Mouse (Mus musculus) stomach, embryonic 16.5 days (tissue): ENCODE results near the gene Ddx47. TPM values are rescaled to one million over a fixed set of nuclear protein-coding genes. Genes with fewer than 3 reads are reported as not detected.

Experiments
- ATAC-seq: fragments of 200-750 bp; cut with Nextera tagmentation; 2 replicates; pipeline ENCODE4 v1.8.0; 2017; ENCODE audit warnings: moderate number of reproducible peaks, moderate TSS enrichment; ENCODE audit not compliant: insufficient read depth, low FRiP score
- H3K27ac ChIP-seq: fragments of 300-500 bp; sonication (generic); 2 replicates; pipeline ENCODE4 v1.5.1; 2014; ENCODE audit warnings: low read length
- H3K27me3 ChIP-seq: fragments of 300-500 bp; sonication (generic); 2 replicates; pipeline ENCODE4 v1.6.1; 2014; ENCODE audit warnings: low read length, control low read depth, mixed read lengths; ENCODE audit not compliant: control insufficient read depth, insufficient read depth
- H3K36me3 ChIP-seq: fragments of 300-500 bp; sonication (generic); 2 replicates; pipeline ENCODE4 v1.6.1; 2014; ENCODE audit warnings: low read length; ENCODE audit not compliant: control insufficient read depth, insufficient read depth
- H3K4me1 ChIP-seq: fragments of 300-500 bp; sonication (generic); 2 replicates; pipeline ENCODE4 v1.6.1; 2014; ENCODE audit warnings: low read length, control low read depth, mixed read lengths; ENCODE audit not compliant: control insufficient read depth, insufficient read depth
- H3K4me2 ChIP-seq: fragments of 300-500 bp; sonication (generic); 2 replicates; pipeline ENCODE4 v1.6.1; 2014; ENCODE audit warnings: low read depth, low read length, mixed read lengths
- H3K4me3 ChIP-seq: fragments of 300-500 bp; sonication (generic); replicated peaks from 2 replicates; pipeline ENCODE4 v1.5.1; 2014; ENCODE audit warnings: mild to moderate bottlenecking, low read length
- H3K9ac ChIP-seq: fragments of 300-500 bp; sonication (generic); 2 replicates; pipeline ENCODE4 v1.6.1; 2014; ENCODE audit warnings: low read length
- H3K9me3 ChIP-seq: fragments of 300-500 bp; sonication (generic); replicated peaks from 2 replicates; pipeline ENCODE4 v1.6.1; 2016; ENCODE audit warnings: low read length, control low read depth; ENCODE audit not compliant: control insufficient read depth
- WGBS: fragments of 180-500 bp; shearing (Covaris S2); extraction: QIAGEN DNeasy Blood & Tissue Kit; methylation state at CpG from one replicate; pipeline ENCODE4 v1.1.7; 2014; 5-methylcytosine and 5-hydroxymethylcytosine counted together
- polyA plus RNA-seq: library from polyadenylated mRNA; unstranded; fragments of >200 nt; fragmentation: Nextera tagmentation; extraction: Ambion mirVana; gene quantifications from 2 replicates; pipeline ENCODE4 v1.2.1, GENCODE M21; 2015

Gene Ddx47
- polyA plus RNA-seq, 1 experiment from 2014 or later, result 104 TPM

DNA sequence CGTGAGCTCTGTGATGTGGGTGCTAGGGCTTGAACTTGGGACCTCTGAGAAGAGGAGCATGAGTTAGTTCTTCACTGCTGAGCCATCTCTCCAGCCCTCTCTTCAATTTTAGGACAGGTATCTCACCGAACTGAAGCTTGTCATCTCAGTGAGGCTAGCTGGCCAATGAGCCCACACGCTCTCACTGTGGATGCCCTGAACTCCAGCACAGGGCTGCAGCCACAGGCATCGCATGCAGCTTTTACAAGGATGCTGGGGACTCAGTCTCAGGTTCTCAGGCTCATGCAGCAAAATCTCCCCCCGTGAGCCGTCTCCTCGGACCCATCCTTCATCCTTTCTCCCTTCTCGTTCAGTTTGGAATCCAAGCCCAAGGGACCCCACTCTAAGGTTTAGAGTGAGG is 13.3 kb upstream of the Ddx47 start:
- no peaks in the 10 kb centered on the region for H3K27me3 ChIP-seq
- no peaks in the 10 kb centered on the region for H3K4me1 ChIP-seq
- 76% methylated on average over 8 of the region's 8 CpGs for WGBS
- H3K4me2 ChIP-seq, result no peak overlapping the region
- no peaks in the 10 kb centered on the region for H3K36me3 ChIP-seq
- no peak overlapping the region for H3K4me3 ChIP-seq
- ATAC-seq, result no peak
- no peaks in the 10 kb centered on the region for H3K9me3 ChIP-seq
- no peak overlapping the region for H3K27ac ChIP-seq
- no peak overlapping the region for H3K9ac ChIP-seq

DNA sequence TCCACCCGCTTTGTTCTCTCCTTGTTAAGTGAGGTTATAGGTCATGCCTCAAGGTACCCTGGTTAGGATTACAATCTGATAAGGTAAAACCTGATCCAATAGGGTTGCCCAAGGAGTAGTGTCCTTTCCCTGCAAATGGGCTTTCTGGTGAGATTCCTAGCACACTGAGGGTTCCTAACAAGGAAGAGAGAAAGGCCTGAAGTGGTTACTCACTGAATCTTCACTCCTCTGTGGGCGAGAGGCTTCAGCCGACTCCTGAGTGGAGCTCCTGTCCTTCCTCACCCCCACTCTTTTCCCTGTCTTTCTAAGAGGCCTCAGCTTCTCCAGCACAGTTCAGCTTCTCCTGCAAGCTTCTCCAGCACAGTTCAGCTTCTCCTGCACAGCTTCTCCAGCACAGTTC is 12.6 kb upstream of the Ddx47 start:
- H3K36me3 ChIP-seq, result no peaks in the 10 kb centered on the region
- H3K4me2 ChIP-seq, result no peak overlapping the region
- no peaks in the 10 kb centered on the region for H3K4me1 ChIP-seq
- 58% methylated on average over 3 of the region's 3 CpGs for WGBS
- H3K27me3 ChIP-seq, result no peaks in the 10 kb centered on the region
- H3K9me3 ChIP-seq, result no peaks in the 10 kb centered on the region
- H3K27ac ChIP-seq, result no peak overlapping the region
- no peak overlapping the region for H3K9ac ChIP-seq
- no peak overlapping the region for H3K4me3 ChIP-seq
- no peak for ATAC-seq

DNA sequence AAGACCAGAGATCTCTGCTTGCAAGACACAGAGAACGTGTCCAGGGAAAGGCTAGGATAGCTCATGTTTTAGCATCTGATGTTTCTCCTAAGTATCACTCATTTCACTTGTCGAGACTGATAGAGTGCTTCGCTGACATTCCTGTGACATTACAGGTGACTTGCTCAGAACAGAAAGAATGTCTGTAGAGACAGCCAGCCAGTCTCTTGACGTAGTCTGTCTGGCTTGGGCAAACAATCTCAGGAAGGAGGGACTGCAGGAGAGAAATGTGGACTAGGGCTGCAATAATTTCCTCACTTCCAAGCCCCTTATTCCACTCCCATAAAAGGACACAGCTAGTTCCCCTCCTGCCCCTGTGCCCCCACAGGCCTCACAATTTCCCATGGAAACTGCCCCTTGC is 11.1 kb upstream of the Ddx47 start:
- Histone ChIP-seq H3K4me3 (no peak overlapping the region), H3K9me3 (no peaks in the 10 kb centered on the region), H3K27ac (no peak overlapping the region), H3K27me3 (no peaks in the 10 kb centered on the region), H3K36me3 (no peaks in the 10 kb centered on the region), H3K4me1 (no peaks in the 10 kb centered on the region), H3K4me2 (no peak overlapping the region), H3K9ac (no peak overlapping the region)
- ATAC-seq, result no peak
- WGBS, result 52% methylated on average over 4 of the region's 4 CpGs

DNA sequence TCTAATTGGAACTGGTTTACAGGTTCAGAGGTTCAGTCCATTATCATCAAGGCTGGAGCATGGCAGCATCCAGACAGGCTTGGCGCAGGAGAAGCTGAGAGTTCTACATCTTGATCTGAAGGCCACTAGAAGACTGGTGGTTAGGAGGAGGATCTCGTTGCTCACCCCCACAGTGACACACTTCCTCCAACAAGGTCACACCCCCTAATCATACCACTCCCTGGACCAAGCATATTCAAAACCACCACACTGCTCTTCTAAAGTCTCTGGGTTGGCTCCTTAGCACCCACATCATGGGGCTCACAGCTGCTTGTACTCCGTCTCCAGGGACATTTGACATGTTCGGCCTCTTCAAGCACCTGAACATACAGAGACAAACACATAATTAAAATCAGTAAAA is 9.4 kb upstream of the Ddx47 start:
- H3K9me3 ChIP-seq, result no peaks in the 10 kb centered on the region
- no peak overlapping the region for H3K4me3 ChIP-seq
- H3K36me3 ChIP-seq, result no peaks in the 10 kb centered on the region
- H3K9ac ChIP-seq, result no peak overlapping the region
- WGBS, result 85% methylated on average over 4 of the region's 4 CpGs
- no peaks in the 10 kb centered on the region for H3K4me1 ChIP-seq
- H3K27me3 ChIP-seq, result no peaks in the 10 kb centered on the region
- no peak overlapping the region for H3K27ac ChIP-seq
- no peak overlapping the region for H3K4me2 ChIP-seq
- no peak for ATAC-seq

DNA sequence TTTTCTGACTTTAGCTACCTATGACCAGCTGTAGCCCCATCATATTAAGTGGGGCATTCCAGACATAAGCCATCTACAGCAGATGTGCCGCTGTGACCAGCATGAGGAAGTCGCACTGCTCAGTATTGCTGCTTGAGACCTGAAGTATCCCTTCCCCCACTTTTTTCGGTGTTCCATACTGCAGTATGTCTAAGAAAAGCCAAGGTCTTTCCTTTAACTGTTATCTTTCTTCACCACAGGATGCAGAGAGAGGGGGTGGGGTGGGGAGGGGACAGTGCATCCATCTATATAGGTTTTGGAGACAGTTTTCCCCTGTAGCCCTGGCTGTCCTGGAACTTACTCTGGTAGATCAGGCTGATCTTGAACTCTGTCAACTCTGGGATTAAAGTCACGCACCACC is 5.0 kb upstream of the Ddx47 start:
- WGBS, result 86% methylated on average over 4 of the region's 4 CpGs
- H3K27me3 ChIP-seq, result no peaks in the 10 kb centered on the region
- no peaks in the 10 kb centered on the region for H3K4me1 ChIP-seq
- H3K4me3 ChIP-seq, result no peak overlapping the region
- H3K27ac ChIP-seq, result no peak overlapping the region
- no peaks in the 10 kb centered on the region for H3K9me3 ChIP-seq
- no peak overlapping the region for H3K4me2 ChIP-seq
- ATAC-seq, result no peak
- no peaks in the 10 kb centered on the region for H3K36me3 ChIP-seq
- H3K9ac ChIP-seq, result no peak overlapping the region

DNA sequence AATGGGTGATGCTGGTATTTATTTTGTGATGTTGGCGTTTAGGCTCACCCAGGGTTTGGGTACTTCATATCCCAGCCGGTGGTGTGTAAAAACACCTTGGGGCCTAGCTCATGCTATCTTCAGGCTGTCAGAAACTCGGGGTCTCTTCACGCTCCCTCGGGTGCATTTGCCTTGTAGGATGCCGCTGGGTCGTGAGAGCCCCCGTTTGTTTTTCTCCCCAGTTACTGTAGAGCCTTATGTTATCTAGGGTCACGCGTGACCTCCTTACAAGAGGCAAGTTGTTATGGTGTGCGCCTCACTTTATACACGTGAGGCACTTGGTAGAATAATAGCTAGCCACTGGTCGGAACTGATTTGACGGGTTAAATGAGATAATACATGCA is 313 bp downstream of the Ddx47 start:
- 1% methylated on average over 14 of the region's 14 CpGs for WGBS
- H3K36me3 ChIP-seq, result peaks cover 22% of the 10 kb centered on the region
- H3K4me2 ChIP-seq, result peak overlapping the region; percentile 85
- H3K9me3 ChIP-seq, result no peaks in the 10 kb centered on the region
- no peaks in the 10 kb centered on the region for H3K27me3 ChIP-seq
- peak overlapping the region; percentile 4; the same call in 1 of the 2 replicates for H3K27ac ChIP-seq
- H3K4me3 ChIP-seq, result peak overlapping the region; percentile 93
- peak overlapping the region; percentile 89 for H3K9ac ChIP-seq
- peaks cover 6% of the 10 kb centered on the region for H3K4me1 ChIP-seq
- ATAC-seq, result peak; percentile 16; the same call in 1 of the 2 replicates

DNA sequence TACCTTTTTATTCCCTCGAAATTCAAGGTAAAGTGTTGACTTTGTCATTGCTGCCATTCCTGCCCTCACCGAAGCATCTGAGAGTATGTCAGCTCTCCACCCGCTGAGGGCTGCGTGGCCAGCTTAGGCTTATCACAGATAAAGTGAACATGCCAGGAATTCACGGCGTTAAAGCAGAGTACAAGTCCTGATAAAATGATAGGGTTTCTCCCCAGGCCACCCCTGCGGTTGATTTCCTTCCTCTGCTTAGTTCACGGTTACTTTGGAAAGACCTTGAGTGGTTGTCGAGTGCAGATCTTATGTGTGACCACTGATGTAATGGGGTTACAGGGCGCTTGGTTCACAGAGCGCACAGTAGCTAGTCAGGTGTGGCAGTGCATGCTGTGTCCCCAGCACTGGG is 5.8 kb downstream of the Ddx47 start:
- WGBS, result 84% methylated on average over 11 of the region's 11 CpGs
- H3K4me2 ChIP-seq, result no peak overlapping the region
- no peaks in the 10 kb centered on the region for H3K9me3 ChIP-seq
- H3K4me1 ChIP-seq, result peaks cover 4% of the 10 kb centered on the region
- no peak for ATAC-seq
- H3K27ac ChIP-seq, result no peak overlapping the region
- peaks cover 46% of the 10 kb centered on the region for H3K36me3 ChIP-seq
- no peaks in the 10 kb centered on the region for H3K27me3 ChIP-seq
- H3K9ac ChIP-seq, result no peak overlapping the region
- no peak overlapping the region for H3K4me3 ChIP-seq

DNA sequence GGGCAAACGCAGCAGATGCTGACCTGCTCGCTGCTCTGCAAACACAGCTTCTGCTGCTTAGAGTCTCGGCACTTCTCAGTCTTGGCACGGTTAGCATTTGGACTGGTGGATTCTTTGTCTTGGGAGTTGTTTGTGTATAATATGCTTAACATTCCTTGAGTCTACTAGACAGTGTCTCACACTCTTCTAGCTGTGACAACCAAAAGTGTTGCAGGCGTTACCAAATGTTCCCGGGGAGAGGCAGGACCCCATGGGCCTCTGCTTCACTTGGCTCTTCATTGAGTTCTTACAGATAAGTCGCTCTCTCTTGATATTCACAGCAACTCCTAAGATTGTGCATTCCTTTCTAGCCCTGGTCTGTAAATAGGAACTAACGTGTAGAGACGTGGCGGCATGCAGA is 8.2 kb downstream of the Ddx47 start:
- ATAC-seq, result no peak
- 86% methylated on average over 10 of the region's 10 CpGs for WGBS
- H3K4me2 ChIP-seq, result no peak overlapping the region
- H3K9me3 ChIP-seq, result no peaks in the 10 kb centered on the region
- H3K9ac ChIP-seq, result no peak overlapping the region
- H3K4me3 ChIP-seq, result no peak overlapping the region
- H3K27ac ChIP-seq, result no peak overlapping the region
- peaks cover 52% of the 10 kb centered on the region for H3K36me3 ChIP-seq
- H3K27me3 ChIP-seq, result no peaks in the 10 kb centered on the region
- no peaks in the 10 kb centered on the region; the same call in 1 of the 2 replicates for H3K4me1 ChIP-seq

DNA sequence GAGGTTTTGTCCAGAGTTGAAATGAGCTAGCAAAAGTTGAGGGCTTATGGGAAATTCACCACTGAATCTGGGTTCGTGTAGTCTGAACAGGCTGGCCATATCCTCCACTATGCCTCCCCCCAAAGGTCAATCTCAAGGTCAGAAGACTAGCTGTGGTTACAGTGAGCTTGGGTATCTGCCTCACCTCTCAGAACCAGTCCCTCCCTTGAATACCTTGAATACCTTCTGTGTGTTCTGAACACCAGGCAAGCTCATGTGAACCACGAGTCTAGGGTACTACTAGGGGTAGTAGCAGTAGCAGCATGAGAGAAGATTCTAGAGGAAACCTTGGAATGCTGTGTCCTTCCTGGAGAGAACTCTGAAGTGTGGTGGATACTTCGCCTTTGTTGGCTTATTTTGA is 10.2 kb downstream of the Ddx47 start:
- no peak overlapping the region for H3K9ac ChIP-seq
- H3K9me3 ChIP-seq, result no peaks in the 10 kb centered on the region
- H3K27ac ChIP-seq, result no peak overlapping the region
- WGBS, result 90% methylated on average over 3 of the region's 3 CpGs
- no peak for ATAC-seq
- peaks cover 34% of the 10 kb centered on the region for H3K36me3 ChIP-seq
- no peak overlapping the region for H3K4me2 ChIP-seq
- no peaks in the 10 kb centered on the region for H3K27me3 ChIP-seq
- no peak overlapping the region for H3K4me3 ChIP-seq
- no peaks in the 10 kb centered on the region; the same call in 1 of the 2 replicates for H3K4me1 ChIP-seq

DNA sequence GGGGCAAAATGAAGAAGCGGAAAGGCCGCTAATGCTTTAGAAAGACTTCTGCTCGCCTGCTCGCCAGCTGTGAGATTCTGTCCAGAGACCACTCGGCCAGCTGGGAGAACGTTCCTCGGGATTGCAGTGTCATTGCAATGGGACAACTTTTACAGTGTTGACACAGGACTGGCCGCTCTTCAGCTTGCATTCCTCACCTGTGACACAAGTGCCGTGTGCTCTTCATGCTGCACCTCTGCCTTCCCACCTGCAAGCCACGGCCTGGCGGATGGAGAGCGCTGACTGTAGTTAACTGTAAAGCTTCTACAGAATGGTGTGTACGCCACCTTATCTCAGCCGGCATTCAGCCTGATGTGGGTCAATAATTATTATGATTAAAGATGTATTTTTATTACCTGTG is 12.0 kb downstream of the Ddx47 start:
- Histone ChIP-seq H3K9ac (no peak overlapping the region), H3K4me3 (no peak overlapping the region), H3K36me3 (peaks cover 34% of the 10 kb centered on the region), H3K27me3 (no peaks in the 10 kb centered on the region), H3K27ac (no peak overlapping the region), H3K4me1 (no peaks in the 10 kb centered on the region; the same call in 1 of the 2 replicates), H3K9me3 (no peaks in the 10 kb centered on the region), H3K4me2 (no peak overlapping the region)
- WGBS, result 83% methylated on average over 14 of the region's 14 CpGs
- no peak for ATAC-seq
